In the genomic region with DNA sequence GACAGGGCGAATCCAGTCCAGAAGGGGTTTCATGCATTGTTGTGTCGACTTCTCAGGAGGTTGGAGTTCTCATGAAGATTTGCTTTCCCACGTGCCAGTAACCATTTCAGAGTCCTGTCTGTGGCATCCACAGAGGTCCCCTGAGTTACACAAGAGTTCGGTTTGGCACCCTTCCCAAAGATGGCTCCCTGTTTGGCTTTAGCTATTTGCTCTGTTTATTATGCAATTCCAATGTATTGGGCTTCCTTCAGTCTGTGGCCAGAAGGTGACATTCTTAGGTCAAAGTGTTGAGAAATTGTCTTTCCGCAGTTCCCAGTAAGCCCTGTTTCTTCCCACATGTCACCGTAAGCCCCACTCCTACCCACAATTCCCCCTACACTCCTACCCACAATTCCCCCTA, we compare ENCODE assay signal across 15 mouse cellular contexts.
DNase-seq lines count a peak whose midpoint lies in the region; ATAC-seq and TF ChIP-seq lines count a peak whose summit lies in the region.
"Had no signal": no experiment of that assay in that cellular context is flagged by ENCODE, and none has a peak within 500 bp of the region (broad histone marks: within the 10 kb centered on the region; RNA-seq: fewer than 3 reads in every experiment).

No protein-coding gene starts in this region.

- peak; percentile 69 for DNase-seq in adrenal gland, adult 2 months
- DNase-seq in adrenal gland, adult 8-10 months = no peak
- peak; percentile 20 for DNase-seq in Patski (ENCODE audit: low read depth, low spot score)
- peak; percentile 55 for DNase-seq in lung, postnatal 14 days
- DNase-seq in heart, postnatal 10 days = no peak
- no peak for DNase-seq in spleen, postnatal 36 days (ENCODE audit: low spot score in 2 of 2)
- DNase-seq in cerebellum, postnatal 10 days = no peak
- DNase-seq: cerebellum, postnatal 25 days; gastrocnemius, adult 2 months; kidney, postnatal 10 days; right cerebral cortex, adult 18-20 months had no signal

- no peaks in the 10 kb centered on the region for H3K27me3 ChIP-seq in Patski
- H3K27me3 ChIP-seq: heart, embryonic 15.5 days; hindbrain, embryonic 15.5 days; megakaryocyte, embryonic 14.5 days had no signal

- in situ Hi-C loops in Patski (cut with MboI; ENCODE audit: low pct_unique_long_range_greater_than_20kb) = no loop called here

- no peak for TF ChIP-seq CTCF in Patski (IDR thresholded peaks at IDR 0.05)

- POLR2A ChIA-PET in Patski (lab: Charles Lee) = interaction anchor here (0.6 kb wide), 1 partner anchor 10 kb away, joined by 3 read pairs; no protein-coding TSS in a partner anchor

- ATAC-seq in Patski = peak; percentile 75
- peak; percentile 92 for ATAC-seq in granulocyte monocyte progenitor cell, adult 5-6 weeks (replicated peaks; ENCODE audit: poor library complexity, severe bottlenecking)

- intact Hi-C loops in heart, postnatal 10 days (cut with DNase I) = no loop called here

- CTCF ChIA-PET in Patski (lab: Charles Lee) = interaction anchor here (1.0 kb wide), 1 partner anchor 22 kb away, joined by 3 read pairs; no protein-coding TSS in a partner anchor

Comparison
In these comparisons a context has a peak if more than half of its experiments do, and no peak if none do; other contexts are left out.
1. DNase-seq: peak in adrenal gland, adult 2 months (single experiment), Patski (single experiment) and lung, postnatal 14 days (single experiment); none in adrenal gland, adult 8-10 months (single experiment), heart, postnatal 10 days (0 of 2), spleen, postnatal 36 days (0 of 2) and cerebellum, postnatal 10 days (0 of 2).